Mouse (Mus musculus) thymus, postnatal 14 days (tissue): ENCODE results near the gene Nsl1.
"Not testable (repeated sequence)": the region's sequence is repeated elsewhere in the genome, so short reads cannot be mapped to it uniquely, and the experiment has no call there.

Experiments used
- DNase-seq: peaks from one replicate; pipeline ENCODE4 v3.0.0; 2021

Gene Nsl1

DNA sequence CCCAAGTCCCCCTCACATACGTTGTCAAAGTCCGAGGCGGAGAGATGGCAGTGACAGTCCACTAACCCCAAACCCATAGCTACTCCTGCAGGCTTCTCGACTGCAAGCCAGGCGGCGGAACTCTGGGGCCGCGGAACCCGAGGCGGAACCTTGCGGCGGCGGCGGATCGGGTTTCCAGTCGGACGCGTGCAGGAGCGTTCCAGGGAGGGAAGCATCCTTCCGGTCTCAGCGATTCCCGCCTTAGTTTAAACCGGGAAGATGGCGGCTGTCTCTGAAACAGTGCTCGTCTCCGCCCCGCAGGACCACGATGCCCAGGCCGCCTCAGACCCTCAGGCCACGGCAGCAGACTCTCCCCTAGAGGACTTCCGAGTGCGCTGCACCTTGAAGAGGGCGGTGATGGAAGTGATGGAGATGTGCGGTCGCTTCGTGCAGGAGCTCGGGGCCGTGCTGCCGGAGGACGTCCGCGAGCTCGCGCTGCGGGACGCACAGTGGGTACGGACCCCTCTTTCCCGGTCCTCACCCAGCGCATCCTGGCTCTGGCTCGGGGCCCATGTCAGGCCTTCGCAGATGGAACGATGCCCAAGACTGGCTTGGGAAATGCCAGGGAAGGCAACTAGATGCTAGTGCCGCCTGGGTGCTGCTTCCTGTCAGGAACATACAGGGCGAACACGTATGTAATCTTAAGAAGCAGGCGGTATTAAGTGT lies at the start of gene Nsl1, which contains the start of gene Tatdn3:
Gene Nsl1 (plus strand): TSS at position 232 of the 705 bp plus-strand sequence.
Gene Tatdn3 (minus strand): TSS at position 152 of the 705 bp plus-strand sequence.
- peak; percentile 92 for DNase-seq

DNA sequence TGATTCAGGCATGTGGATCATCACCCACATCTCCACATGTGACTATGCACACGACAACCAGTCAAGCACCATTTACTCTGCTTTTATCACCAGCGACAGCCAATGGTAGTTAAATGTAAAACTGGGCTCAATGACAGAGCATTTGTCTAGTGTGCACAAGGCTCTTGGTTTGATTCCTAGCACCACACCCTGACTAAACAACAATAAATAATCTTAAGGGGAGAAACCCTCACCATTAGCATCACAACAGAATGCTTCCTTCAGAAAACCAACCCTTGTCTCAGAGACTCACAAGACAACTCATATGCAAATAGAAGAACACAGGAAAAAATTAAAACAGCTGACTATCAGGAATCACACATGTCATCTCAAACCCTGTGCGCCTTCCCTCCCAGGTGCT lies 48.5 kb upstream of the Nsl1 start:
- no peak for DNase-seq

DNA sequence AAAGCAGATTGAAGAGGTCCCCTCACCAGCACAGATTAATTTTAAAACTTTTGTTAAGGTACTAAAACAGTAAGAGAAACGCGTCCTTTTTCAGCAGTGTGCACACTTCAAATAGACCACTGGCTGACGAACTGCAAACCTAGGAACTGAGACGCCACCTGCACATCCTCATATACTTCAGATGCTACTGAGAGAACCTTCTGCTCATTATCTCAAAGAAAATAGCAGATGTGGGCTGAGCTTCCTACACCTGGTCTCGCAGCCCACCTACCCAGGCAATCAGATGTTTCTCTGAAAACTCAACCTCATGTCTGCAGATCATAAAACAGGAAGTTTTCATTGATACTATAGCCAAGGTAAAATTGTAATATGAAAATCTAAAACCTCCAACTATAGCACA lies 43.0 kb upstream of the Nsl1 start:
- DNase-seq: peak; percentile 53

DNA sequence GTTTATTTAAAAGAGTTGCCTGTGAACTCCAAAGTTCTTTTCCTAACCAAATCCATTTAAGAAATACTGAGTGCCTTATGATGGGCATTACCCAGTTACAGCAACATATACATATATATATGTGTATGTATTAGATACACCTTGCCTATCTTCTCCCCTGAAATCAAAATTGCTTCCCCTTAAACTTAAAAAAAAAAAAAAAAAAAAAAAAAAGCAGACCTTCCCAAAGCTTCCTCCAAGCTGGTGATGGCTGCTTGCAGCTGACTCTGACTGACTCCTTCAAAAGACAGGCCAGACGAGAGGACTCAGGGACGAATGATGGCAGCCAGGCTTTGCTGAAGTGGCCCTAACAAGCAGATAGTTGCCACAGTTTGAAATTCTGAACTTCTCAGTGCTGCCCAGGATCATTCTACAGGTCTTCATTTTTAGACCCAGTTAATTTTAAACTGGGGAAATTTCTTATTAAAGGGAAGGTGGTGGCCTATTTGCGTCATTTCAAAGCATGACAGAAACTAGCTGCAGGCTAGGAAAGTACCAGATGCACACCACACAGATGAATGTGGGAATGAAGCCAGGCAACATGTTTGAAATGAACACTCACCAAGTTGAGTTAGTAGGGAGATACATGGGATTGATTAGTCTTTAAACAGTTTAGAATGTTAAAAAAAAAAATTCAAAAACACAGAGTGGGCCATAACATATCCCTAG lies 42.4 kb upstream of the Nsl1 start:
- no peak for DNase-seq

DNA sequence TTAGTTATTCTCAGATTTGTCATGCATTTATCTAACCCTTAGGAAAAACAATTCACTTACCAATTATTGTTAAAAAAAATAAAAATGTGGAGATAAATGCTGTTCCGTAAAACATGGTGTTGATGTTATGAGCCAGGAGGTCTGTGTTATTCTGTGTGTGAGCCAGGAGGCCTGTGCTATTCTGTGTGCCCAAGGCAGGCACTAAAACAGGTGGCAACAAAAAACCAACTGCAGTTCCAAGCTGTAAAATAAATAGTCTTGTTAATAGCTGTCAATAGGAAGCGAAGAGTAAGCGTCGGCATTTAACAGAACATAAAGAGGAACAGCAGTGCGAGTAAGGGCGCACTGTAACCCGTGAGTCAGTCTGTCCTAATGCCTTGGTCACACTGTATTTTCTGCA lies 41.8 kb upstream of the Nsl1 start:
- DNase-seq: no peak

DNA sequence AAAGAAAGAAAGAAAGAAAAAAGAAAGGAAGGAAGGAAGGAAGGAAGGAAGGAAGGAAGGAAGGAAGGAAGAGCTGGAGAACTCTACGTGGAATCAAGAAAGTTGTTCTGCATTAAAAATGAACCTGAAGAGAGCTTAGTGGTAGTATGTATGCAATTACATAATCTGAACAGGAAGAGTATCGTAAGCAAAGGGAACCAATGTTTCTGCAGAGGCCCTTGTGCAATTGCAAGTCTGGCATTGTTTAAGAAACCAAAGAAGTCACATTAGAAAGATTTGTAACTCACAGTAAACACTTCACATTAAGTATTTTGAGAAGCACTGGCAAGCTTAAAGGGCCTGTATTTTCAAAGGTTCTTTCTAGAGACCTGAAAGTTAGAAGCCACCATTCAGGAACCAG lies 39.7 kb upstream of the Nsl1 start:
- no peak for DNase-seq

DNA sequence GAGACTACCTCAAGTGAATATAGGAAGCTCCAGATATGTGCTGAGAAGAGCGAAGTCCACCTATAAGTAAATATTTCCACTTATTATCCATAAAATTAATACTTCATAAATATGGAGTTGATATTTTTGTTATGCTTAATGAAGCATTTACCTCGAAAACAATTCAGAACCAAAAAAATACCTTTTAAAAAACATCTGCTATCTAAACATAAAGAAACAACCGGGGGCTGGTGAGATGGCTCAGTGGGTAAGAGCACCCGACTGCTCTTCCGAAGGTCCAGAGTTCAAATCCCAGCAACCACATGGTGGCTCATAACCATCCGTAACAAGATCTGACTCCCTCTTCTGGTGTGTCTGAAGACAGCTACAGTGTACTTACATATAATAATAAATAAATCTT lies 39.0 kb upstream of the Nsl1 start:
- not testable (repeated sequence) for DNase-seq

DNA sequence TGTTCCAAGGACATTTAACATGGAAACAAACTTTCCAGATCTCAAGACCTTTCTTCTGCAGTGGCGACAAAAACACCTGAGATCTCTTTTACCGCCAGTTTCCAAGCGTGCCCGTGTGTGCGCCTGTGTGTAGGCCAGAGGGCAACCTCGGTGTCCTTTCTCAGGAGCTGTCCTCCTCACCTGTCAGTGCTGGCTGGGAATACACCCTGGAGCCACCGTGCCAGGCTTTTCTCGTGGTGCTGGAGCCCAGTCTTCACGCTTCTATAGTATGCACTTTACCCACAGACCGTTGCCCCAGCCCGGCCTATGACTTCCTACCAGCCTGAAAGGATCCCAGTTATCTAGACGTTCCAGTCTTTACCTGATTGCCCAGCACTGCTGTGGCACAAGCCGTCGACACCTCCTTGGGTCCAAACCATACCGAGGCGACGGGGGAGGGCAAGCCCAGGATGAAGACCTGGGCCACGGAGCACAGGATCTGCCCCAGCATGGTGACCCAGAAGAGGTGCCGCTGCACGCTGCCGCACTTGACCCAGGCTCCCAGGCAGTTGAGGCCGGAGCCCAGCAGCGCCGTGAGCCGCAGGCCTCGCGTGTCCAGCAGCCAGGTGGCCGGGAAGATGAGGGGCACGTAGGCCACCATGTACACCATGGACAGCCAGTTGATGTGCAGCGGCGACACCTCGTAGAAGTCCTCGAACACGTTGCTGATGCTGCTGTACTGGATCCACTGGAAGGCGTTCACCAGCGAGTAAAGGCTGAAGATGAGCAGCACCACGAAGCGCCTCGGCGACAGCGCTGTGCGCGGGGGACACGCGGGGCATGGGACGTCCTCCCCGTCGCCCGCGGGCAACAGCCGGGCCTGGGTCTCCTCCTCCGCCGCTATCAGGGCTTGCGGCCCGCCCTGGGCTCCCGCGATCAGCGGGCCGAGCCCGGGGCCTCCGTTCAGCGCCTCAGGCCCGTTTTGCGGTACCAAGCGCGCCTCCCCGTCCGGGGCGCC lies 37.5 kb upstream of the Nsl1 start:
- no peak for DNase-seq

DNA sequence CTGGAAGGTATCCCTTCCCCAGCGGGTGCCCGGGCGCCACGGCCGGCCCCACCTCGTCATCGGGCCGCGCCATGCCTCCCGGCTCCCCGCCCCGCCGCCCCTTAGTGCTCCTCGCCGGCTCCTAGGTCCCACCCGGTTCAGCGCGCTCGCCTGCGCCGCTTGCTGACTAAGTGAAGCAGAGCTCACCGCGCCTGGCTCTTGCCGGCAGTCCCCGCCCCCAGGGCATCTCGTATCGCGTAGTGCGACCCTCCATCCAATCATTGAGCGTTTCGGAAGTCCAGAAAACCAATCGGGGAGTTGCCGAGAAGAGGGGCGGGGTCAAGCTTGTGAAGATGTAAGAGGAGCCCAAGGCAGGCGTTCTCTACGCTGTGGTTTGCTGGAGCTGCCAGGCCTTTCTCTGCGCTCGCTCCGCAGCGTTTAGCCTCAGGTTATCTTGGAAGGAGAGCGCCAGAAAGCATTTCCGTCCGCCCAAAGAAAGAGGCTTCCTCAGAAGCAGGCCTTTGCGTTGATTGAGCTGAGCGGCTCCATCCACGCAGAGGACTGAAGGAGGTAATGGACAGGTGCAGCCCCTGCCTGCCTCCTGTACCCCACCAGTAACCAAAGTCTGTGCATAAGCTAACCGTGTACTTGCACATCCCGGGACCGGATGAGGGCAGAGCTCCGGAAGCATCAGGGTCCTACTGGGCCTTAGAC lies 36.6 kb upstream of the Nsl1 start, which contains the start of gene Flvcr1:
Gene Flvcr1 (minus strand): TSS at position 138 of the 693 bp plus-strand sequence.
- peak; percentile 99 for DNase-seq

DNA sequence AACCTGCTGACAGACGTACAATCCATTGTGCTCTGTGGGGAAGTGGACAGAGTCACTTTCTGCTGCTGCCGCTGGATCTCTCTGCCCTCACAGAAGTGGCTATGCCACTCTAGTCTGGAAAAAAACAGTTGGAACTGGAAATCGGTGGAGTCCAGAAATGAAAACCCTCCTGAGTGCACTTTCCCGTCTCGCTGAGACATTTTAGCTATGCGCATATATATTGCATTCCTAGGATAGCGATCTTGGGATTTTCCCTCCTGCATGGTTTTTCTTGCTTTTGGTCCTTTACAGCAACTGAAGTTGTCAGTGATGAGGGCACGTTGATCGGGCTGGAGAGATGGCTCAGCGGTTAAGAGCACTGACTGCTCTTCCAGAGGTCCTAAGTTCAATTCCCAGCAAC lies 32.6 kb upstream of the Nsl1 start:
- no peak for DNase-seq

DNA sequence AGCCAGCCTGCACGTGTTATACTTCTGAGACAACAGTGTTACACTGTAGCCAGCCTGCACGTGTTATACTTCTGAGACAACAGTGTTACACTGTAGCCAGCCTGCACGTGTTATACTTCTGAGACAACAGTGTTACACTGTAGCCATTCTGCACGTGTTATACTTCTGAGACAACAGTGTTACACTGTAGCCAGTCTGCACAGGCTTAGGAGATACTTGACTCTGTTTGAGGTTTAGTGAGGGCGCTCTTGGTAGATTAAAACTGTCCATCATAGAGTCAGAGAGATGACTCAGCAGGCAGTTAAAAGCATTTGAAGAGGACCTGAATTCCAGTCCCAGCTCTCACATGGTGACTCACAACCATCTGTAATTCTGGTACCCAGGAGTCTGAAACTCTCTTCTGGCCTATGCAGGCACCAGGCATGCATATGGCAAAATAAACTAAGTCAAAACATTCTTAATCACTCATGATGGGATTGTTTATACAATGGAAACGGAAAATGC lies 31.8 kb upstream of the Nsl1 start:
- DNase-seq: not testable (repeated sequence)

DNA sequence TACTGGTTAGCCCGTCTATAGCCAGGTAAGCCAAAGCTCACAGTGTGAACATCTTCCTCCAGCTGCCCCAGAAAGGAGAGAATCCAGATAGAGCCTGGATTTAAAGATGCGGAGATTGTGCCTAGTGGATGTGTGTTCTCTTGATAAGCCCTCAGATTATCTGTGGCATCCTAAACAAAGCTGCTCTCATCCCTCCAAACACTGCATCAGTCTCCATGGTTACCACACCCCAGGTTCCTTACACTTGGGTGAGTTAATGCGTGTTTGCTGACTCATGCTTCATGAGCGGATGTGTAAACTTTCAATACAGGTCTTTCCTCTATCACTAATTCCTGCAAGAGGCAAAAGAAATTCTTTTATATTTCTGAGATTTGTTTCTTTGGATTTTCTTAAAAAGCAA lies 27.2 kb upstream of the Nsl1 start:
- no peak for DNase-seq

DNA sequence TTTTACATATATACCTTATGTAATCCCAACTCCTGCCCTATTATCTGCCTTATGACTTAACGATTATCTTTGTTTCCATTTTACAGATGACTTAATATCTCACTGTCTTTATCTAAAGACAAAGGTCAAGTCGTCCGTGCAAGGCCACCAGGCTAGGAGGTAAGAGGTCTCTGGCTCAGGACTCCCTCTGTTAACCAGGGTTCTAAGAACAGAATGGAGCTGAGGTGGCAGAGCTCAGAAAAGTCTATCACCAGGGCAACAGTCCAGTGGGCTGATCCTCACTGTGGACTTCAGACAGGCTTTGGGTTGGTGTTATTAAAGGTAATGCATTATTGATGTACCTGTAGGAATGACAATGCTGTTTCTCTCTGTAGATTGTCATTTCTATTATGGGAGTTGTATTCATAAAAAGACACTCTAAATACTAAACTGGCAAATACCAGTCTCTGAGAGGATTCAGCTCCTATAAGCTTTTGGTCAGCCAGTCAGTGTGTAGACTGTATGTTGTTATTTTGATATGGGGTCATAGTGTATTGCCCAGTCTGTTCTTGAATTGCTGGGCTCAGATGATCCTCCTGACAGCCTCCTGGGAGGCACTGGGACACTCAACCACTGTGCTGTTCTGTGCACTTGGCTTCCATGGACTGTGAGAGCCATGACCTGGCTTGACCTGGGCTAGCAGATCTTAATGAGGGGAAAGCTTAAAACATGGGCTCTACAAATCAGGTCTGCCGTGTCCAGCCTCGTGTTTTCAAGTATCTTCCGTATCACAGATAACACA lies 26.1 kb upstream of the Nsl1 start, which contains the start of gene Spata45:
Gene Spata45 (plus strand): TSS at position 86 of the 781 bp plus-strand sequence.
- no peak for DNase-seq

DNA sequence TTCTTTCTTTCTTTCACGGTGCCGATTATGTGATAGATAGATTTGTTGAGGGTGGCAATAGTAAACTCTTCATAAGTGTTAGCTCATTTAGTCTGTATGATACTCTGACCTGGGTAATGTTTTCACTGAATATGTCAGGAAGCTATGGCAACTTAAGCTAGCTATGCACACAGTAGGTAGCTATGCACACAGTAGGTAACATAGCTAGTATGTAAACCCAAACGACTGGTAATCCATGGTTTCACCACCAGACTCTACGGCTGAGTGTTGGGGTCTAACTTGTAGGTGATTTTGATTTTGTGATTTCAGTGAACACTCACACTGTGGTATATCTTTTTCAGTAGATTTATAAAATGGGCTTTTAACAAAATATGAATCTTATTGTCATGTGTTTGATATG lies 24.8 kb upstream of the Nsl1 start:
- no peak for DNase-seq

DNA sequence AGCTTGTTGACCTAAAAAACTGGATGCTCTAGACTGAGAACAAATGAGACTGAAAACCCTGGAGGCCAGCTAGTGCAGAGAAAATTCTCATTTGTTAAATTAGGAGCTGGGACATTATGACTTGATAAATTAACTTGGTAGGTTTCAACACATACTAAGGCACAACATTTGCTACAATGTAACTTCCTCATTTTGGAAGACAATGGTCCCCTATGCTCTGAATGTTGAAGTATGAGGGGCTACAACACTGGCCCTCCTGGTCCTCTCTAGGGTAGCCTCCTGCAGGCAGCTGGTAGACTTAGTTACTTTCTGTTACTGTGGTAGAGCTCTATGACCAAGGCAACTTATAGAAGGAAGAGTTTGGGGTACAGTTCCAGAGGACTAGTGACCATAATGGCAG lies 21.5 kb upstream of the Nsl1 start:
- no peak for DNase-seq

DNA sequence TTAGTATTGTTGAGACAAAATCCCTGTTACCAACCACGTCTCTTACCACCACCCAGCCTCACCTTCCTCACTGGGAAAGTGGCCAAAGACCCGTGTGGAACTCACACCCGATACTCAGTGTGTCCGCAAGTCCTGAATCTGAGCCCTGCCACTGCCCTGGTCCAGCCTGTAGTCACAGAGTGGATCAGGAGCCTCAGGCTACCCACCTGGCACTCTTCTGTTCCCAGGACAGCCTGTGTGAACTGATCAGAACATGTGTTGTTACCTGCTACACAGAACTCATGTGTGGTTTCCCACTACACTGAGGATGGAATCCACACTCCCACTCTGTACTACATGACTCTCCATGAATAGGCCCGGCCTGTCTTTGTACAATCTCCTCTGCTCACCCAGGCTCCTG lies 20.7 kb upstream of the Nsl1 start:
- DNase-seq: no peak

DNA sequence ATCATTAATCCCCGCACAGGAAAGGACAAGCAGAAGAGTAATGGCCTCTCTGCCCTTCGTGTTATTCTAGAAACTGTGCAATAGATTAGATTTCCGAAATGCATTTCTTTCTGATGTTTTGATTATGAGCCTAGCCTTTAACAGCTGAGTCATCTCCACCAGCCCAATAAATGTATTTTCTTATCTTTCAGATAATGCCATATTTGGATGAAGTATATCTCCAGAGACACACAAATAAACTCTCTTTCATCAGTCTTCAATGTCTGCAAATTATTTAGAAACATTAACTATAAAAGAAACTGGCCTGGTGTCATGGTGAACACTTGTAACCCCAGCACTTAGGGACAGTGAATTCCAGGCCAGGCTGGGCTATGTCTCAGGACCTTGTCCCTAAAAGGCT lies 20.1 kb upstream of the Nsl1 start:
- DNase-seq: no peak

DNA sequence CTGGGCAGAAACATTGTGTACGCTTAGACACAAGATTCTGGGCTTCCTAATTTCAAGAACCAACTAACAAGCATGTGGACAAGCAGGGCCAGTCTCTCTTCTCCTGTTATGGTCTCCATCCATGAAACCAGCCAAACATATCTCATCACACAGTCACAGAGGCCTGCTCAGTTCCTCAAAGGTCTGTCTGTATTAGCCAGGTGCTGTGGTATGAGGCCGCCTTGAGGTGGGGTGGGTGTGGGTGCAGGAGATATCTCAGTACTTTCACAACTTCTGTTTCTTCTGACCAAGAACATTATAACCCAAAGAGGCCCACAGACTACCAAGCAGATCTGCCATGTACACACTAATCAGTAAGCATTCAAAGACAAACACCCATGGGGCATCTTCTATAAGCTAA lies 17.5 kb upstream of the Nsl1 start:
- no peak for DNase-seq

DNA sequence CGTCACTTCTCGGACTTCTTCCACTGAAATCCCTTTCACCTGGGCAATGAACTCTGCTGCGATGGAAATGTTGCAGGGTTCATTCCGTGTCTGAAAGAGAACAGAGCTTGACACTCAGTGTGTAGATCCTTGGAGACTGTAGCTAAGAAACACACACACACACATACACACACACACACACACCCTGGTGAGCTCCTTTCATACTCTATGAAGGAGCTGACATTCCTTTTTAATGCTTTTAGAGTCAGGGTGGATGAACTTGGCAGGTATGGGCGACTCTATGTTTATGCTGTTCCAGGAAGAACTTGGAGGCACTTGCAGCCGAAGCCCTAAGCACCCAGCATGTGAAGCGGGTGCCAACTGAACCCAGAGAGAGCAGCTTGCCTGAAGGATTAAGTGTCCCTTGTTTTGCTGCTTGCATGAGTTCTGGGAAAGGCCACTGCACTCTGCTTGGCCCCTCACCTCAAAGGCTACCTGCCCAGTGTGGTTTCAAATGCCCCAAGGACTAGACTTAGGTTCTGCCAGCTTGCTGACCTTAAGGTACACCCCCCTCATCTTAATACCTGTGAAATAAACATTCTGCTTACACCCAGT lies 16.5 kb upstream of the Nsl1 start:
- DNase-seq: no peak

DNA sequence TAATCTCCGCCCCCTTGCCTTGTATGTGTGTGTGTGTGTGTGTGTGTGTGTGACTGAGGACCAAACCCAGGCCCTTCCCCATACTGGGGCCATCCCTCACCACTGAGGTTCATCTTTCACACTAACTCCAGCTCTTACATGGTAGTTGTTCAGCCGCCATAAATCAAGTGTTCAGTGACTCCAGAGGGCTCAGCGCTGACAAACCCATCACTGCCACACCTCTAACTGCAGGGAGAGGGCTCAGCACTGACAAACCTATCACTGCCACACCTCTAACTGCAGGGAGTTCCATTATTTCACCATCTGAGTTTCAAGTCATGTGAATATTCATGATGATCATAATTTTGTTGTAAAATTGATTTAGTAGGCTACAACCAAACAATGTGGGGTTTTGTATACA lies 9.3 kb upstream of the Nsl1 start:
- DNase-seq: no peak
